Mouse (Mus musculus): ENCODE measurements around the gene Ints3. TPM values are rescaled to one million over a fixed set of nuclear protein-coding genes. Genes with fewer than 3 reads are reported as not detected.

The Ints3 gene
- polyA plus RNA-seq, 1 experiment: 44.8 TPM

- Histone ChIP-seq H3K4me1 (ENCODE audit: control insufficient read depth, insufficient read depth, low read length) (no peaks in the 10 kb centered on the region), H3K4me3 (ENCODE audit: insufficient read depth, low read length) (no peak overlapping the region), H3K27ac (ENCODE audit: insufficient read depth, low read length) (no peak overlapping the region)
- TF ChIP-seq POLR2A (IDR thresholded peaks at IDR 0.05; ENCODE audit: extremely low read depth, insufficient read depth, low read length): no peak
- TF ChIP-seq CTCF (IDR thresholded peaks at IDR 0.05; ENCODE audit: extremely low read depth, insufficient read depth, low read length): no peak
These were observed 45.9 kb downstream of the Ints3 start for GRCm38 (mm10) chr3:90387483-90387882.

- Histone ChIP-seq H3K27ac (ENCODE audit: insufficient read depth, low read length) (no peak overlapping the region), H3K4me1 (ENCODE audit: control insufficient read depth, insufficient read depth, low read length) (no peaks in the 10 kb centered on the region), H3K4me3 (ENCODE audit: insufficient read depth, low read length) (no peak overlapping the region)
- TF ChIP-seq POLR2A (IDR thresholded peaks at IDR 0.05; ENCODE audit: extremely low read depth, insufficient read depth, low read length) (no peak), CTCF (IDR thresholded peaks at IDR 0.05; ENCODE audit: extremely low read depth, insufficient read depth, low read length) (no peak)
These were observed 46.6 kb downstream of the Ints3 start for GRCm38 (mm10) chr3:90386817-90387216.

- no peak for TF ChIP-seq POLR2A (IDR thresholded peaks at IDR 0.05; ENCODE audit: extremely low read depth, insufficient read depth, low read length)
- TF ChIP-seq CTCF (IDR thresholded peaks at IDR 0.05; ENCODE audit: extremely low read depth, insufficient read depth, low read length): no peak
- Histone ChIP-seq H3K4me3 (ENCODE audit: insufficient read depth, low read length) (no peak overlapping the region), H3K27ac (ENCODE audit: insufficient read depth, low read length) (no peak overlapping the region), H3K4me1 (ENCODE audit: control insufficient read depth, insufficient read depth, low read length) (no peaks in the 10 kb centered on the region)
These were observed 48.5 kb downstream of the Ints3 start for GRCm38 (mm10) chr3:90384851-90385375.

DNA sequence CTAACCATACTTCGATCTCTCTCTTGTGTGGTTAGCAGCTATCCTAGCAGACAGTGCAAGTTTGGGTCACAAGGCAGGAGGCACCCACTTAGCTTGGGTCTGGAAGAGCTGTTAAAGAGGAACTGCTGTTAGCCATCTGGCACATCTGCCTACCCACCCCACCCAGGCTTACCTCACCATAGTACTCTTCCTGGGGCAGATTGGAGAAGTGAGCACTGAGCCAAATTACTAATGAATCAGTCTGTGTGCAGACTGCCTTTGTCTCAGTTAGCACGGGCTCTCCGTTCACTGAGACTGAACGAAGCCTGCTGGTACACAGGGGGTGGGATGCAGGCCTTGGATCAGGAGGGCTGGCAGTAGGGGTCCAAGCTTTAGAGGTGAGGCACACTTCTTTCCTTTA lies 49.7 kb downstream of the Ints3 start:
- H3K27ac ChIP-seq (ENCODE audit: insufficient read depth, low read length): no peak overlapping the region
- no peaks in the 10 kb centered on the region for H3K4me1 ChIP-seq (ENCODE audit: control insufficient read depth, insufficient read depth, low read length)
- no peak overlapping the region for H3K4me3 ChIP-seq (ENCODE audit: insufficient read depth, low read length)
- TF ChIP-seq POLR2A (IDR thresholded peaks at IDR 0.05; ENCODE audit: extremely low read depth, insufficient read depth, low read length) (no peak), CTCF (IDR thresholded peaks at IDR 0.05; ENCODE audit: extremely low read depth, insufficient read depth, low read length) (no peak)

DNA sequence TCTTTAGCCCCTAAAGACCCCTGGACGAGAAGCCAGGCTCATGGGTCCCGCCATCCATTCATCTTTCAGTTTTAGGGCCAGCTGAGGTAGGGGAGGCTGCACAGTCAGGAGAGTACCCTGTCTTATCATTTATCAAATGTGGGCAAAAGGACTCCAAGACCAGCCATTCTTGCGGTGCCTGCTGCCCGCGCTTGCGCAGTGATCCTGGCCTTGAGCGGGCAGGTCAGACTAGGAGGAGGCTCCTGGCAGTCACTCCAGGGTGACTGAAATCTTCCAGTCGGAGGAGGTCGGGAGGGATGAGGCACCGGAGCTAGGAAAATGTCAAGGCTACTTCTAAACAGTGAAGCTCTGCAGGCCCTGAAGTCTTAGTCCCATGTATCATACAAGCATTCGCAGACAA lies 51.7 kb downstream of the Ints3 start:
- no peaks in the 10 kb centered on the region for H3K4me1 ChIP-seq (ENCODE audit: control insufficient read depth, insufficient read depth, low read length)

DNA sequence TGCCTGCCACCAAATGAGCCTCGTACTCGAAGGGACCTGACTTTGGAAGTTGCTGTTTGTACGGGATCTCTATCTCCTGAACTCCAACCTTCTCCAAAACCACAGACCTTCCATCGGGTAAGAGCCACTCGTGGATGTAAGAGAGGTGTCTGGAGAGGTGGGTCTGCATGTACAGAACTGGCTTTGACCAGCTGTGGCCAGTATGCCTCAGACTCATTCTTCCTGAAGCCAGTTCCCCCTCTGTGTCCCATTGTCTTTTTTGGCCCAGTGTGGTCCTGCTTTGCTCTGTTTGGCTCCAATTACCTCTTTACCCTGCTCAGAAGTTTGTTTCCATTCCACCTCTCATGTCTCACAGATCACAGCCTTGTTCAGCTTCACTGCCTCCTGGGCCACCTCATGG lies 54.9 kb downstream of the Ints3 start:
- H3K27ac ChIP-seq (ENCODE audit: insufficient read depth, low read length): no peak overlapping the region
- H3K4me1 ChIP-seq (ENCODE audit: control insufficient read depth, insufficient read depth, low read length): no peaks in the 10 kb centered on the region
- no peak overlapping the region for H3K4me3 ChIP-seq (ENCODE audit: insufficient read depth, low read length)
- no peak for TF ChIP-seq POLR2A (IDR thresholded peaks at IDR 0.05; ENCODE audit: extremely low read depth, insufficient read depth, low read length)
- TF ChIP-seq CTCF (IDR thresholded peaks at IDR 0.05; ENCODE audit: extremely low read depth, insufficient read depth, low read length): no peak

More for the DNA sequence above, 51.7 kb downstream of the Ints3 start:
- TF ChIP-seq POLR2A (IDR thresholded peaks at IDR 0.05; ENCODE audit: extremely low read depth, insufficient read depth, low read length): no peak
- no peak for TF ChIP-seq CTCF (IDR thresholded peaks at IDR 0.05; ENCODE audit: extremely low read depth, insufficient read depth, low read length)
- Histone ChIP-seq H3K4me3 (ENCODE audit: insufficient read depth, low read length) (no peak overlapping the region), H3K27ac (ENCODE audit: insufficient read depth, low read length) (no peak overlapping the region)

DNA sequence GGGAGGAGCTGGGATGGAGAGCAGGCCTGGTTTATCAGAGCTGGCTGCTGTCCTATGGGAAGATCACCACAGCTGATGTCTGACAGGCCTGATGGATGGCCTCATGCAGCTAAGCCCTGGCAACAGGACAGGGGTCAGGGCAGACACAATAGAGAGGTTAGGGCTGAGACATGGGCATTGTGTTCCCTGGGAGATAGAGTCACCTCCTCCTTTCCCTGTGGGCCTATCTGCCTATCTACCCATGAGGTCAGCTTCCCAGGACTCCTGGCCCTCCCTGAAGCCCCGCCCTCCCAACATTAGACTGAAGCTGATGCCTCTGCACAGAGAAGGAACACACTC lies 57.2 kb downstream of the Ints3 start:
- Histone ChIP-seq H3K27ac (ENCODE audit: insufficient read depth, low read length) (no peak overlapping the region), H3K4me1 (ENCODE audit: control insufficient read depth, insufficient read depth, low read length) (no peaks in the 10 kb centered on the region), H3K4me3 (ENCODE audit: insufficient read depth, low read length) (no peak overlapping the region)
- TF ChIP-seq CTCF (IDR thresholded peaks at IDR 0.05; ENCODE audit: extremely low read depth, insufficient read depth, low read length): no peak
- TF ChIP-seq POLR2A (IDR thresholded peaks at IDR 0.05; ENCODE audit: extremely low read depth, insufficient read depth, low read length): no peak

DNA sequence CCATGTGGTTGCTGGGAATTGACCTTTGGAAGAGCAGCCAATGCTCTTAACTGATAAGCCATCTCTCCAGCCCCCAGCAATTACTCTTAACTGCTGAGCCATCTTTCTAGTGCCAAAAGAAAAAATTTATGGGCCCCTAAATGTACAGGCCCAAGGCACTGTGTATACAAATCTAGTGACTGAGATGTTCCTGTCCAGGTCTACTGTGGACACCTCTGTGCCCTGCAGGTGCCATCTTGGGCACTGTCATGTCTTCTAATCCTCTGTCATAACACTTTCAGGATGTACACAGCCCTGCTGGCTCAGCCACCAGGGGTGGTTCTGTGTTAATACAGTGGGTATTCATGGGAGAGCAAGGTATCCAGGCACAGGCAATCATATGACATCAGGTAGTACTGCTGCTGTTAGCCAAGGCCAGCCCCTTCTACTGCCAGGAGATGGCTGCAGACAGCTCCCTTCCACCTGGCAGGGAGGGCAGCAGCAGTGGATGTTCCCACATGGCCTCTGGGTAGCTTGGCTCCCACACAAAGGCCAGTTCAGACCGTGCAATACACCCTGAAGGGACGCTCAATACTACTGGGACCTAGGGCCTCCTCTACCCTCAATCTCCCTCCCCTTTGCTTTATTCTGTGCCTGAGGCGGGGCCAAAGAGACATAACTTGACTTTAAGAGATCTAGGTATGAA lies 57.7 kb downstream of the Ints3 start:
- Histone ChIP-seq H3K27ac (ENCODE audit: insufficient read depth, low read length) (no peak overlapping the region), H3K4me3 (ENCODE audit: insufficient read depth, low read length) (no peak overlapping the region), H3K4me1 (ENCODE audit: control insufficient read depth, insufficient read depth, low read length) (no peaks in the 10 kb centered on the region)
- TF ChIP-seq POLR2A (IDR thresholded peaks at IDR 0.05; ENCODE audit: extremely low read depth, insufficient read depth, low read length): no peak
- TF ChIP-seq CTCF (IDR thresholded peaks at IDR 0.05; ENCODE audit: extremely low read depth, insufficient read depth, low read length): no peak

DNA sequence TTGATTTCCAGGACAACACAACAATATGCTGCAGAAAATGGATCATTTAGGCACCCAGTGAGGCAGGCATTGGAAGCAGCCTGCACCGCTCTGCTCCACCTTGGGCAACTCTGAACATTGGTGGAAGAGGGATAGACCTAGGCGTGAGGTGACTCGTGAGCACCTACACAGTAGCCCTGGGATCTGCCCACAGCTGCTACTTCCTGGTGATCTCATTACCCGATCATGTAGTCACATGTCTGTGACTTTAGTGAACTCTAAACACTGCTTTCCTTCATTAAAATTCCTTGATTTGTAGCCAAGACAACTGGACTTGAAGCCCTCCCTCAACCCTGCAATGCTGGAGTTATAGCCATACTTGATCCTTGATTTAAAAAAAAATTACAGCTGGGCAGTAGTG lies 59.1 kb downstream of the Ints3 start:
- TF ChIP-seq CTCF (IDR thresholded peaks at IDR 0.05; ENCODE audit: extremely low read depth, insufficient read depth, low read length): no peak
- TF ChIP-seq POLR2A (IDR thresholded peaks at IDR 0.05; ENCODE audit: extremely low read depth, insufficient read depth, low read length): no peak
- no peak overlapping the region for H3K4me3 ChIP-seq (ENCODE audit: insufficient read depth, low read length)
- H3K4me1 ChIP-seq (ENCODE audit: control insufficient read depth, insufficient read depth, low read length): no peaks in the 10 kb centered on the region
- no peak overlapping the region for H3K27ac ChIP-seq (ENCODE audit: insufficient read depth, low read length)

GRCm38 (mm10) chr3:90373432-90374028 lies 59.9 kb downstream of the Ints3 start:
- Histone ChIP-seq H3K4me3 (ENCODE audit: insufficient read depth, low read length) (no peak overlapping the region), H3K4me1 (ENCODE audit: control insufficient read depth, insufficient read depth, low read length) (0 out of 2 replicates have a peak, but pooled peaks cover 2% of the 10 kb centered on the region), H3K27ac (ENCODE audit: insufficient read depth, low read length) (no peak overlapping the region)
- TF ChIP-seq POLR2A (IDR thresholded peaks at IDR 0.05; ENCODE audit: extremely low read depth, insufficient read depth, low read length) (no peak), CTCF (IDR thresholded peaks at IDR 0.05; ENCODE audit: extremely low read depth, insufficient read depth, low read length) (peak; percentile 78)
